Mouse (Mus musculus): ENCODE measurements around the gene Gnao1. TPM values are rescaled to one million over a fixed set of nuclear protein-coding genes. Genes with fewer than 3 reads are reported as not detected.

Gene Gnao1
- total and polyA plus RNA-seq, 3 experiments, result 1.1 to 13.5 (median 3.5) TPM

DNA sequence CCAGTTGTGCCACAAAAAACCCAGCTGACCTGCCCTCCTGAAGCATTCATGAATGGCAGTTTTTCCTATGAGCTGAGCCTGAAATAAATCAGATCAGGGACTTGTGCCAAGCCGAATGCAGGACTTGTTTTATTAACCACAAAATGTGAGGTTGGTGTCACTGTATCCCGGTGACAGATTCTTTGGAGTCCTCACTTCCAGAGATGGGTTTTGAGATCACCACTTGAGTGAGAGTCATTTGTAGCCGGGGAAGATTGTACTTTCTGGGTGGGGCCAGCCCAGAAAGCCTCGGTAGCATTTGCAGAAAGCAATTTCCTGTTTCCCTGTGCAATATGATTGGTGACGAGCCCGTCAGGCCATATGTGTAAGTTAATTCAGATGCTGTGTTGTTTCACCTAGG lies 4.5 kb downstream of the Gnao1 start:
- Histone ChIP-seq H3K27me3 (replicated peaks) (no peaks in the 10 kb centered on the region), H3K79me2 (replicated peaks; ENCODE audit: control insufficient read depth, extremely low read depth, insufficient read depth, poor library complexity, severe bottlenecking) (no peaks in the 10 kb centered on the region), H3K4me1 (ENCODE audit: control insufficient read depth in 1 of 2, insufficient read depth in 2 of 2) (peaks cover 2 to 21% of the 10 kb centered on the region in 2 experiments; a peak in 3 of 4 replicates), H3K9me3 (replicated peaks; ENCODE audit: low read length) (no peaks in the 10 kb centered on the region), H3K4me2 (ENCODE audit: insufficient read depth, low read depth, poor library complexity, severe bottlenecking) (no peak overlapping the region), H3K27ac (ENCODE audit: insufficient read depth, low read depth) (no peak overlapping the region), H3K4me3 (replicated peaks in 1 of 3; ENCODE audit: low read depth in 2 of 3, low read length in 2 of 3, poor library complexity in 1 of 3) (no peak overlapping the region), H3K36me3 (replicated peaks in 1 of 2; ENCODE audit: control insufficient read depth in 1 of 2, insufficient read depth in 1 of 2, low read length in 1 of 2) (peaks cover 0 to 29% of the 10 kb centered on the region in 2 experiments), H3K9ac (ENCODE audit: insufficient read depth, low read depth) (no peak overlapping the region)
- no peak for DNase-seq (ENCODE audit: extremely low read depth)
- dilution Hi-C loops (cut with MboI; ENCODE audit: extremely low pct_ligation_motif_present, extremely low pct_unique_long_range_greater_than_20kb, low sequenced_read_pairs), result no loop called here
- TF ChIP-seq ETS1 (conservative IDR thresholded peaks at IDR 0.05; ENCODE audit: low read depth, low read length) (no peak), JUND (conservative IDR thresholded peaks at IDR 0.05; ENCODE audit: low read depth, low read length) (no peak), USF2 (conservative IDR thresholded peaks at IDR 0.05; ENCODE audit: low read depth, low read length) (no peak), ELF1 (IDR thresholded peaks at IDR 0.05; ENCODE audit: low read depth, low read length) (no peak), RAD21 (IDR thresholded peaks at IDR 0.05; ENCODE audit: low read depth, low read length) (no peak), JUN (IDR thresholded peaks at IDR 0.05; ENCODE audit: insufficient read depth, low read depth, low read length) (no peak), ZNF384 (IDR thresholded peaks at IDR 0.05; ENCODE audit: low read depth, low read length) (no peak), RCOR1 (conservative IDR thresholded peaks at IDR 0.05; ENCODE audit: low read depth, low read length) (no peak), MEF2A (IDR thresholded peaks at IDR 0.05; ENCODE audit: borderline replicate concordance, low read depth, low read length) (no peak), PAX5 (IDR thresholded peaks at IDR 0.05; ENCODE audit: low read length) (no peak), MYC (IDR thresholded peaks at IDR 0.05; ENCODE audit: low read depth, low read length) (no peak), POLR2A (IDR thresholded peaks at IDR 0.05; ENCODE audit: low read depth, low read length) (no peak), E2F4 (IDR thresholded peaks at IDR 0.05; ENCODE audit: insufficient replicate concordance, low read depth, low read length) (no peak), MAZ (IDR thresholded peaks at IDR 0.05; ENCODE audit: low read depth, low read length) (no peak), TBP (conservative IDR thresholded peaks at IDR 0.05; ENCODE audit: low read depth, low read length) (no peak), ZC3H11A (IDR thresholded peaks at IDR 0.05; ENCODE audit: low read depth, low read length) (no peak), TCF12 (IDR thresholded peaks at IDR 0.05; ENCODE audit: low read depth, low read length) (no peak), UBTF (IDR thresholded peaks at IDR 0.05; ENCODE audit: low read depth, low read length) (no peak), NELFE (IDR thresholded peaks at IDR 0.05; ENCODE audit: low read depth, low read length) (no peak)
- in situ Hi-C loops (cut with MboI; ENCODE audit: low pct_ligation_motif_present, low pct_unique_long_range_greater_than_20kb, low sequenced_read_pairs), result no loop called here

DNA sequence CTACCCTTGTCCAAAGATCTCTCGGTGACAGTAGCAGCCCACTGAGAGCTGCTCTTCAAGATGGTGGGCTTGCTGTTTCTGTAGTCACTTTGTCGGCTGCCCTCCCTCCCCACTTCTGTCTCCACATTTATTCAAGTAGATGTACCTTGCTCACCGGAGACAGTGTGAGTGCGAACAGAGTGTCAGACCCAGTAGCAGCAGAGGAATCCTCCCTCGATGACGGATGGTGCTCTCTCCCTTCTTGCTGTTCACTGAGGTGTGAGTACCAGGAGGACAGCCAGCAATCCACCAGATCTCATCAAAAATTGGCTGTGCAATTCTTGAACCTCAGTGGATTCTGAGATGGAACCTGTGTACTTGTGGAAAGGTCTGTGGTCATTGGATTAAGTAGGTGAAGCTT lies 6.5 kb downstream of the Gnao1 start:
- dilution Hi-C loops (cut with MboI; ENCODE audit: extremely low pct_ligation_motif_present, extremely low pct_unique_long_range_greater_than_20kb, low sequenced_read_pairs), result no loop called here
- peaks cover 0 to 41% of the 10 kb centered on the region in 2 experiments for H3K36me3 ChIP-seq (replicated peaks in 1 of 2; ENCODE audit: control insufficient read depth in 1 of 2, insufficient read depth in 1 of 2, low read length in 1 of 2)

More for the DNA sequence above, 6.5 kb downstream of the Gnao1 start:
- no peak for DNase-seq (ENCODE audit: extremely low read depth)
- in situ Hi-C loops (cut with MboI; ENCODE audit: low pct_ligation_motif_present, low pct_unique_long_range_greater_than_20kb, low sequenced_read_pairs), result no loop called here
- H3K9me3 ChIP-seq (replicated peaks; ENCODE audit: low read length), result no peaks in the 10 kb centered on the region
- H3K4me1 ChIP-seq (ENCODE audit: control insufficient read depth in 1 of 2, insufficient read depth in 2 of 2), result peaks cover 2 to 14% of the 10 kb centered on the region in 2 experiments; a peak in 3 of 4 replicates
- H3K27ac ChIP-seq (ENCODE audit: insufficient read depth, low read depth), result no peak overlapping the region
- no peak overlapping the region for H3K9ac ChIP-seq (ENCODE audit: insufficient read depth, low read depth)
- TF ChIP-seq RCOR1 (conservative IDR thresholded peaks at IDR 0.05; ENCODE audit: low read depth, low read length) (no peak), TCF12 (IDR thresholded peaks at IDR 0.05; ENCODE audit: low read depth, low read length) (no peak)
- no peak overlapping the region for H3K4me2 ChIP-seq (ENCODE audit: insufficient read depth, low read depth, poor library complexity, severe bottlenecking)
- no peak overlapping the region for H3K4me3 ChIP-seq (replicated peaks in 1 of 3; ENCODE audit: low read depth in 2 of 3, low read length in 2 of 3, poor library complexity in 1 of 3)
- no peaks in the 10 kb centered on the region for H3K27me3 ChIP-seq (replicated peaks)
- H3K79me2 ChIP-seq (replicated peaks; ENCODE audit: control insufficient read depth, extremely low read depth, insufficient read depth, poor library complexity, severe bottlenecking), result no peaks in the 10 kb centered on the region

All from CH12.LX (cell line).